Mouse (Mus musculus) midbrain, embryonic 14.5 days (tissue): Measurements from ENCODE around the gene Ncaph2. TPM values are rescaled to one million over a fixed set of nuclear protein-coding genes. Genes with fewer than 3 reads are reported as not detected.

Source experiments
- ATAC-seq: fragments of 200-750 bp; cut with Nextera tagmentation; 2 replicates; pipeline ENCODE4 v1.8.0; 2017; ENCODE audit warnings: moderate number of reproducible peaks, moderate library complexity; ENCODE audit not compliant: low FRiP score, low TSS enrichment
- DNase-seq: peaks from one replicate; pipeline ENCODE4 v3.0.0-alpha.2; 2015
- H3K27ac ChIP-seq: fragments of 300-500 bp; sonication (generic); replicated peaks from 2 replicates; pipeline ENCODE4 v1.5.1; 2014; ENCODE audit warnings: mild to moderate bottlenecking, low read depth, low read length, moderate library complexity
- H3K27me3 ChIP-seq: fragments of 300-500 bp; sonication (generic); 2 replicates; pipeline ENCODE4 v1.6.1; 2014; ENCODE audit warnings: low read length, control low read depth, mixed read lengths; ENCODE audit not compliant: control insufficient read depth, insufficient read depth
- H3K36me3 ChIP-seq: fragments of 300-500 bp; sonication (generic); 2 replicates; pipeline ENCODE4 v1.6.1; 2014; ENCODE audit warnings: low read length, control low read depth; ENCODE audit not compliant: control insufficient read depth, insufficient read depth
- H3K4me1 ChIP-seq: fragments of 300-500 bp; sonication (generic); 2 replicates; pipeline ENCODE4 v1.6.1; 2014; ENCODE audit warnings: mild to moderate bottlenecking, antibody characterized with exemption, low read length, control low read depth; ENCODE audit not compliant: control insufficient read depth, insufficient read depth
- H3K4me2 ChIP-seq: fragments of 300-500 bp; sonication (generic); 2 replicates; pipeline ENCODE4 v1.6.1; 2014; ENCODE audit warnings: mild to moderate bottlenecking, low read length, moderate library complexity
- H3K4me3 ChIP-seq: fragments of 300-500 bp; sonication (generic); replicated peaks from 2 replicates; pipeline ENCODE4 v1.5.1; 2014; ENCODE audit warnings: low read depth, low read length
- H3K9ac ChIP-seq: fragments of 300-500 bp; sonication (generic); replicated peaks from 2 replicates; pipeline ENCODE4 v1.6.1; 2014; ENCODE audit warnings: mild to moderate bottlenecking, low read length, moderate library complexity
- H3K9me3 ChIP-seq: fragments of 300-500 bp; sonication (generic); 2 replicates; pipeline ENCODE4 v1.6.1; 2016; ENCODE audit warnings: low read length, control low read depth, mixed read lengths; ENCODE audit not compliant: control insufficient read depth
- WGBS: fragments of 180-500 bp; shearing (Covaris S2); extraction: QIAGEN DNeasy Blood & Tissue Kit; methylation state at CpG from one replicate; pipeline ENCODE4 v1.1.7; 2014; 5-methylcytosine and 5-hydroxymethylcytosine counted together
- polyA plus RNA-seq: library from polyadenylated mRNA; unstranded; fragments of >200 nt; fragmentation: Nextera tagmentation; extraction: Ambion mirVana; gene quantifications from 2 replicates; pipeline ENCODE4 v1.2.1, GENCODE M21; 2014

Gene Ncaph2
- polyA plus RNA-seq, 1 experiment from 2014 or later: 111 TPM

GRCm38 (mm10) chr15:89379429-89379828 lies 23.9 kb downstream of the Ncaph2 start:
- Histone ChIP-seq H3K27me3 (peaks cover 42% of the 10 kb centered on the region), H3K9ac (peak overlapping the region; percentile 48; the same call in 1 of the 2 replicates)
- 12% methylated on average over 10 of the region's 10 CpGs for WGBS

GRCm38 (mm10) chr15:89384617-89385016 lies 29.1 kb downstream of the Ncaph2 start, which contains the start of gene Klhdc7b:
Klhdc7b (plus strand) TSS chr15:89384917.
- 85% methylated on average over 7 of the region's 7 CpGs for WGBS
- DNase-seq (no peak), ATAC-seq (no peak)
- no peaks in the 10 kb centered on the region for H3K9me3 ChIP-seq
- no peak within 1 kb of the TSS for H3K9ac ChIP-seq
- H3K4me3 ChIP-seq: no peak within 1 kb of the TSS
- H3K4me1 ChIP-seq: no peaks in the 10 kb centered on the region
- no peak within 1 kb of the TSS for H3K27ac ChIP-seq
- no peak within 1 kb of the TSS for H3K4me2 ChIP-seq
- H3K36me3 ChIP-seq: no peaks in the 10 kb centered on the region
- peaks cover 5% of the 10 kb centered on the region for H3K27me3 ChIP-seq

More at GRCm38 (mm10) chr15:89379429-89379828, 23.9 kb downstream of the Ncaph2 start:
- no peaks in the 10 kb centered on the region for H3K9me3 ChIP-seq
- DNase-seq: no peak
- no peak overlapping the region for H3K27ac ChIP-seq
- no peak for ATAC-seq
- no peaks in the 10 kb centered on the region for H3K36me3 ChIP-seq
- H3K4me1 ChIP-seq: peaks cover 10% of the 10 kb centered on the region
- peak overlapping the region; percentile 59 for H3K4me2 ChIP-seq
- peak overlapping the region; percentile 34; the same call in 1 of the 2 replicates for H3K4me3 ChIP-seq

- Histone ChIP-seq H3K9me3 (no peaks in the 10 kb centered on the region), H3K4me1 (no peaks in the 10 kb centered on the region), H3K36me3 (no peaks in the 10 kb centered on the region), H3K9ac (no peak overlapping the region), H3K27ac (no peak overlapping the region), H3K4me2 (no peak overlapping the region), H3K27me3 (no peaks in the 10 kb centered on the region), H3K4me3 (no peak overlapping the region)
- no peak for ATAC-seq
- 54% methylated on average over 12 of the region's 12 CpGs for WGBS
- no peak for DNase-seq
Observed at GRCm38 (mm10) chr15:89387127-89387526, 31.6 kb downstream of the Ncaph2 start.

GRCm38 (mm10) chr15:89390081-89390480 lies 34.6 kb downstream of the Ncaph2 start:
- Histone ChIP-seq H3K4me3 (no peak overlapping the region), H3K36me3 (no peaks in the 10 kb centered on the region), H3K4me1 (no peaks in the 10 kb centered on the region), H3K9me3 (no peaks in the 10 kb centered on the region), H3K4me2 (no peak overlapping the region), H3K27me3 (no peaks in the 10 kb centered on the region), H3K27ac (no peak overlapping the region), H3K9ac (no peak overlapping the region)
- 91% methylated on average over 10 of the region's 10 CpGs for WGBS
- no peak for DNase-seq
- ATAC-seq: no peak

- H3K27me3 ChIP-seq: no peaks in the 10 kb centered on the region
Observed at GRCm38 (mm10) chr15:89396883-89397282, 41.4 kb downstream of the Ncaph2 start.

GRCm38 (mm10) chr15:89398146-89398545 lies 42.6 kb downstream of the Ncaph2 start:
- Histone ChIP-seq H3K4me2 (no peak overlapping the region), H3K4me1 (no peaks in the 10 kb centered on the region), H3K4me3 (no peak overlapping the region), H3K27me3 (no peaks in the 10 kb centered on the region), H3K9ac (no peak overlapping the region), H3K27ac (no peak overlapping the region), H3K36me3 (no peaks in the 10 kb centered on the region), H3K9me3 (no peaks in the 10 kb centered on the region)
- WGBS: 80% methylated on average over 2 of the region's 2 CpGs
- ATAC-seq (no peak), DNase-seq (no peak)

More at GRCm38 (mm10) chr15:89396883-89397282, 41.4 kb downstream of the Ncaph2 start:
- no peaks in the 10 kb centered on the region for H3K36me3 ChIP-seq
- ATAC-seq (no peak), DNase-seq (no peak)
- no peak overlapping the region for H3K27ac ChIP-seq
- WGBS: 92% methylated on average over 4 of the region's 4 CpGs
- H3K9ac ChIP-seq: no peak overlapping the region
- no peak overlapping the region for H3K4me2 ChIP-seq
- no peaks in the 10 kb centered on the region for H3K9me3 ChIP-seq
- H3K4me3 ChIP-seq: no peak overlapping the region
- H3K4me1 ChIP-seq: no peaks in the 10 kb centered on the region

- Histone ChIP-seq H3K27ac (no peak overlapping the region), H3K36me3 (no peaks in the 10 kb centered on the region), H3K4me3 (no peak overlapping the region), H3K9ac (no peak overlapping the region), H3K4me2 (no peak overlapping the region), H3K9me3 (no peaks in the 10 kb centered on the region), H3K27me3 (no peaks in the 10 kb centered on the region), H3K4me1 (no peaks in the 10 kb centered on the region)
- 61% methylated on average over 1 of the region's 1 CpGs for WGBS
- DNase-seq (no peak), ATAC-seq (no peak)
Observed at GRCm38 (mm10) chr15:89399716-89400115, 44.2 kb downstream of the Ncaph2 start.

- Histone ChIP-seq H3K9ac (no peak overlapping the region), H3K4me1 (no peaks in the 10 kb centered on the region), H3K36me3 (no peaks in the 10 kb centered on the region), H3K4me3 (no peak overlapping the region), H3K9me3 (peaks cover 6% of the 10 kb centered on the region; the same call in 1 of the 2 replicates), H3K27ac (no peak overlapping the region), H3K27me3 (no peaks in the 10 kb centered on the region), H3K4me2 (no peak overlapping the region)
- 76% methylated on average over 1 of the region's 1 CpGs for WGBS
- DNase-seq (no peak), ATAC-seq (no peak)
Observed at GRCm38 (mm10) chr15:89402471-89402870, 47.0 kb downstream of the Ncaph2 start.

- Histone ChIP-seq H3K36me3 (no peaks in the 10 kb centered on the region), H3K9ac (no peak overlapping the region), H3K4me2 (no peak overlapping the region), H3K27me3 (no peaks in the 10 kb centered on the region), H3K4me1 (no peaks in the 10 kb centered on the region), H3K4me3 (no peak overlapping the region), H3K9me3 (peaks cover 11% of the 10 kb centered on the region), H3K27ac (no peak overlapping the region)
- ATAC-seq (no peak), DNase-seq (no peak)
- WGBS: 87% methylated on average over 10 of the region's 10 CpGs
Observed at GRCm38 (mm10) chr15:89404831-89405623, 49.5 kb downstream of the Ncaph2 start.
